Mouse (Mus musculus) midbrain, embryonic 14.5 days (tissue): ENCODE results near the gene Megf11. TPM values are rescaled to one million over a fixed set of nuclear protein-coding genes. Genes with fewer than 3 reads are reported as not detected.

Experiments
- ATAC-seq: fragments of 200-750 bp; cut with Nextera tagmentation; 2 replicates; pipeline ENCODE4 v1.8.0; 2017; ENCODE audit warnings: moderate number of reproducible peaks, moderate library complexity; ENCODE audit not compliant: low FRiP score, low TSS enrichment
- DNase-seq: peaks from one replicate; pipeline ENCODE4 v3.0.0-alpha.2; 2015
- H3K27ac ChIP-seq: fragments of 300-500 bp; sonication (generic); replicated peaks from 2 replicates; pipeline ENCODE4 v1.5.1; 2014; ENCODE audit warnings: mild to moderate bottlenecking, low read depth, low read length, moderate library complexity
- H3K27me3 ChIP-seq: fragments of 300-500 bp; sonication (generic); 2 replicates; pipeline ENCODE4 v1.6.1; 2014; ENCODE audit warnings: low read length, control low read depth, mixed read lengths; ENCODE audit not compliant: control insufficient read depth, insufficient read depth
- H3K36me3 ChIP-seq: fragments of 300-500 bp; sonication (generic); 2 replicates; pipeline ENCODE4 v1.6.1; 2014; ENCODE audit warnings: low read length, control low read depth; ENCODE audit not compliant: control insufficient read depth, insufficient read depth
- H3K4me1 ChIP-seq: fragments of 300-500 bp; sonication (generic); 2 replicates; pipeline ENCODE4 v1.6.1; 2014; ENCODE audit warnings: mild to moderate bottlenecking, antibody characterized with exemption, low read length, control low read depth; ENCODE audit not compliant: control insufficient read depth, insufficient read depth
- H3K4me2 ChIP-seq: fragments of 300-500 bp; sonication (generic); 2 replicates; pipeline ENCODE4 v1.6.1; 2014; ENCODE audit warnings: mild to moderate bottlenecking, low read length, moderate library complexity
- H3K4me3 ChIP-seq: fragments of 300-500 bp; sonication (generic); replicated peaks from 2 replicates; pipeline ENCODE4 v1.5.1; 2014; ENCODE audit warnings: low read depth, low read length
- H3K9ac ChIP-seq: fragments of 300-500 bp; sonication (generic); replicated peaks from 2 replicates; pipeline ENCODE4 v1.6.1; 2014; ENCODE audit warnings: mild to moderate bottlenecking, low read length, moderate library complexity
- H3K9me3 ChIP-seq: fragments of 300-500 bp; sonication (generic); 2 replicates; pipeline ENCODE4 v1.6.1; 2016; ENCODE audit warnings: low read length, control low read depth, mixed read lengths; ENCODE audit not compliant: control insufficient read depth
- WGBS: fragments of 180-500 bp; shearing (Covaris S2); extraction: QIAGEN DNeasy Blood & Tissue Kit; methylation state at CpG from one replicate; pipeline ENCODE4 v1.1.7; 2014; 5-methylcytosine and 5-hydroxymethylcytosine counted together
- polyA plus RNA-seq: library from polyadenylated mRNA; unstranded; fragments of >200 nt; fragmentation: Nextera tagmentation; extraction: Ambion mirVana; gene quantifications from 2 replicates; pipeline ENCODE4 v1.2.1, GENCODE M21; 2014

Megf11 gene
- polyA plus RNA-seq, 1 experiment from 2014 or later, result 18.6 TPM

GRCm38 (mm10) chr9:64649393-64649792 is 264.0 kb downstream of the Megf11 start:
- H3K4me1 ChIP-seq, result no peaks in the 10 kb centered on the region
- H3K36me3 ChIP-seq, result no peaks in the 10 kb centered on the region

GRCm38 (mm10) chr9:64649892-64650291 is 264.5 kb downstream of the Megf11 start:
- Histone ChIP-seq H3K9ac (no peak overlapping the region), H3K4me1 (no peaks in the 10 kb centered on the region), H3K36me3 (no peaks in the 10 kb centered on the region), H3K4me2 (no peak overlapping the region), H3K27me3 (no peaks in the 10 kb centered on the region), H3K27ac (no peak overlapping the region), H3K9me3 (no peaks in the 10 kb centered on the region), H3K4me3 (no peak overlapping the region)
- DNase-seq (no peak), ATAC-seq (no peak)
- WGBS, result 11% methylated on average over 2 of the region's 2 CpGs

More at GRCm38 (mm10) chr9:64649393-64649792, 264.0 kb downstream of the Megf11 start:
- no peak for ATAC-seq
- H3K4me2 ChIP-seq, result no peak overlapping the region
- no peak overlapping the region for H3K4me3 ChIP-seq
- no peak overlapping the region for H3K9ac ChIP-seq
- no peaks in the 10 kb centered on the region for H3K27me3 ChIP-seq
- H3K27ac ChIP-seq, result no peak overlapping the region
- H3K9me3 ChIP-seq, result no peaks in the 10 kb centered on the region
- WGBS, result 62% methylated on average over 9 of the region's 9 CpGs
- no peak for DNase-seq

- no peak for ATAC-seq
- Histone ChIP-seq H3K4me1 (no peaks in the 10 kb centered on the region), H3K9ac (no peak overlapping the region), H3K36me3 (no peaks in the 10 kb centered on the region), H3K27ac (no peak overlapping the region), H3K4me3 (no peak overlapping the region), H3K27me3 (no peaks in the 10 kb centered on the region), H3K9me3 (no peaks in the 10 kb centered on the region), H3K4me2 (no peak overlapping the region)
- WGBS, result 84% methylated on average over 1 of the region's 1 CpGs
- DNase-seq, result no peak
Observed at GRCm38 (mm10) chr9:64651181-64651580, 265.8 kb downstream of the Megf11 start.

- H3K4me1 ChIP-seq, result no peaks in the 10 kb centered on the region
- DNase-seq, result no peak
- no peak for ATAC-seq
- H3K9ac ChIP-seq, result no peak overlapping the region
- 67% methylated on average over 4 of the region's 4 CpGs for WGBS
- H3K4me3 ChIP-seq, result no peak overlapping the region
- no peak overlapping the region for H3K27ac ChIP-seq
- H3K27me3 ChIP-seq, result no peaks in the 10 kb centered on the region
- H3K4me2 ChIP-seq, result no peak overlapping the region
- no peaks in the 10 kb centered on the region for H3K36me3 ChIP-seq
- no peaks in the 10 kb centered on the region for H3K9me3 ChIP-seq
Observed at GRCm38 (mm10) chr9:64651689-64652088, 266.3 kb downstream of the Megf11 start.

GRCm38 (mm10) chr9:64652138-64652537 is 266.7 kb downstream of the Megf11 start:
- no peaks in the 10 kb centered on the region for H3K36me3 ChIP-seq
- no peak overlapping the region for H3K4me3 ChIP-seq
- no peaks in the 10 kb centered on the region for H3K4me1 ChIP-seq
- 50% methylated on average over 2 of the region's 2 CpGs for WGBS
- H3K9me3 ChIP-seq, result no peaks in the 10 kb centered on the region
- H3K9ac ChIP-seq, result no peak overlapping the region
- no peaks in the 10 kb centered on the region for H3K27me3 ChIP-seq
- ATAC-seq (no peak), DNase-seq (no peak)
- no peak overlapping the region for H3K4me2 ChIP-seq
- H3K27ac ChIP-seq, result no peak overlapping the region

GRCm38 (mm10) chr9:64652841-64653361 is 267.5 kb downstream of the Megf11 start:
- Histone ChIP-seq H3K27me3 (no peaks in the 10 kb centered on the region), H3K27ac (no peak overlapping the region), H3K4me2 (no peak overlapping the region), H3K36me3 (no peaks in the 10 kb centered on the region), H3K9ac (no peak overlapping the region), H3K4me3 (no peak overlapping the region), H3K4me1 (no peaks in the 10 kb centered on the region), H3K9me3 (no peaks in the 10 kb centered on the region)
- WGBS, result 82% methylated on average over 10 of the region's 10 CpGs
- no peak for DNase-seq
- ATAC-seq, result no peak

- Histone ChIP-seq H3K9ac (no peak overlapping the region), H3K36me3 (no peaks in the 10 kb centered on the region), H3K4me1 (peaks cover 6% of the 10 kb centered on the region), H3K27ac (peak overlapping the region; percentile 34; the same call in 1 of the 2 replicates), H3K9me3 (no peaks in the 10 kb centered on the region), H3K4me3 (no peak overlapping the region), H3K27me3 (no peaks in the 10 kb centered on the region), H3K4me2 (no peak overlapping the region)
- 48% methylated on average over 10 of the region's 10 CpGs for WGBS
- peak; percentile 63 for DNase-seq
- ATAC-seq, result no peak; the same call in 1 of the 2 replicates
Observed at GRCm38 (mm10) chr9:64654723-64655122, 269.3 kb downstream of the Megf11 start.

GRCm38 (mm10) chr9:64656613-64657012 is 271.2 kb downstream of the Megf11 start:
- H3K4me1 ChIP-seq, result peaks cover 14% of the 10 kb centered on the region
- ATAC-seq (no peak), DNase-seq (no peak)
- H3K27ac ChIP-seq, result no peak overlapping the region
- no peak overlapping the region for H3K4me3 ChIP-seq
- no peaks in the 10 kb centered on the region for H3K9me3 ChIP-seq
- no peaks in the 10 kb centered on the region for H3K36me3 ChIP-seq
- no peaks in the 10 kb centered on the region for H3K27me3 ChIP-seq
- no peak overlapping the region for H3K4me2 ChIP-seq
- WGBS, result 87% methylated on average over 5 of the region's 5 CpGs
- no peak overlapping the region for H3K9ac ChIP-seq

GRCm38 (mm10) chr9:64660222-64660621 is 274.8 kb downstream of the Megf11 start:
- no peak overlapping the region for H3K27ac ChIP-seq
- no peak overlapping the region for H3K9ac ChIP-seq
- DNase-seq (no peak), ATAC-seq (no peak)
- no peak overlapping the region for H3K4me3 ChIP-seq
- 72% methylated on average over 7 of the region's 7 CpGs for WGBS
- H3K4me1 ChIP-seq, result peaks cover 22% of the 10 kb centered on the region
- H3K27me3 ChIP-seq, result no peaks in the 10 kb centered on the region
- no peaks in the 10 kb centered on the region for H3K9me3 ChIP-seq
- H3K36me3 ChIP-seq, result no peaks in the 10 kb centered on the region
- no peak overlapping the region for H3K4me2 ChIP-seq
